Comparison of ENCODE assay signal across 14 mouse cellular contexts in genomic region chr2:106747342-106747741, GRCm38 (mm10). TPM values are rescaled to one million over a fixed set of nuclear protein-coding genes. Genes with fewer than 3 reads are reported as not detected.
DNase-seq lines count a peak whose midpoint lies in the region; ATAC-seq lines count a peak whose summit lies in the region.
"Had no signal": no experiment of that assay in that cellular context is flagged by ENCODE, and none has a peak within 500 bp of the region (broad histone marks: within the 10 kb centered on the region; RNA-seq: fewer than 3 reads in every experiment).

No protein-coding gene starts in this region.

- H3K9ac ChIP-seq in embryonic facial prominence, embryonic 14.5 days (ENCODE audit: low read depth, low read length) = no peak overlapping the region
- no peak overlapping the region for H3K9ac ChIP-seq in kidney, embryonic 16.5 days (replicated peaks; ENCODE audit: low read length)

- 80% methylated on average over 4 of the region's 4 CpGs for WGBS in embryonic facial prominence, embryonic 14.5 days
- WGBS in embryonic facial prominence, embryonic 10.5 days = 92% methylated on average over 4 of the region's 4 CpGs
- 53% methylated on average over 4 of the region's 4 CpGs for WGBS in kidney, embryonic 16.5 days

- no peaks in the 10 kb centered on the region for H3K9me3 ChIP-seq in embryonic facial prominence, embryonic 14.5 days (ENCODE audit: control insufficient read depth, low read length)
- no peaks in the 10 kb centered on the region for H3K9me3 ChIP-seq in embryonic facial prominence, embryonic 10.5 days
- H3K9me3 ChIP-seq in kidney, embryonic 16.5 days (ENCODE audit: low read length) = no peaks in the 10 kb centered on the region

- DNase-seq in embryonic facial prominence, embryonic 14.5 days (ENCODE audit: low spot score) = no peak
- no peak for DNase-seq in embryonic facial prominence, embryonic 10.5 days (ENCODE audit: low spot score)
- no peak for DNase-seq in kidney, postnatal 10 days
- DNase-seq in right cerebral cortex, postnatal 10 days (ENCODE audit: low spot score in 2 of 2) = peak; percentile 50 to 76
- no peak for DNase-seq in right cerebral cortex, postnatal 25 days
- DNase-seq in thymus, postnatal 10 days (ENCODE audit: low spot score in 2 of 2) = no peak
- DNase-seq: cerebellum, adult 18-20 months; embryo, embryonic 11 days; heart, adult 2 months; heart, postnatal 36 days; lung, postnatal 10 days had no signal

- peak; percentile 74; the same call in 1 of the 2 replicates for ATAC-seq in embryonic facial prominence, embryonic 14.5 days (ENCODE audit: low read depth)
- ATAC-seq in kidney, embryonic 16.5 days (ENCODE audit: low FRiP score, low TSS enrichment) = peak; percentile 74
- no peak for ATAC-seq in erythroblast, adult 5-6 weeks (replicated peaks; ENCODE audit: low FRiP score, poor library complexity, severe bottlenecking)

- no peak overlapping the region for H3K27ac ChIP-seq in embryonic facial prominence, embryonic 14.5 days (replicated peaks; ENCODE audit: low read depth, low read length)
- no peak overlapping the region for H3K27ac ChIP-seq in embryonic facial prominence, embryonic 10.5 days (replicated peaks)
- H3K27ac ChIP-seq in kidney, embryonic 16.5 days (ENCODE audit: low read length) = peak overlapping the region; percentile 67
- H3K27ac ChIP-seq: heart, adult 2 months had no signal

- no peaks in the 10 kb centered on the region for H3K27me3 ChIP-seq in embryonic facial prominence, embryonic 14.5 days (replicated peaks; ENCODE audit: control insufficient read depth, insufficient read depth, low read length)
- peaks cover 56% of the 10 kb centered on the region for H3K27me3 ChIP-seq in embryonic facial prominence, embryonic 10.5 days (replicated peaks; ENCODE audit: low read depth, poor library complexity, severe bottlenecking)
- no peaks in the 10 kb centered on the region for H3K27me3 ChIP-seq in kidney, embryonic 16.5 days (ENCODE audit: insufficient read depth, low read length)

- no peak overlapping the region for H3K4me2 ChIP-seq in embryonic facial prominence, embryonic 14.5 days (ENCODE audit: low read depth, low read length)
- no peak overlapping the region for H3K4me2 ChIP-seq in kidney, embryonic 16.5 days (replicated peaks; ENCODE audit: low read depth, low read length)

- H3K36me3 ChIP-seq in embryonic facial prominence, embryonic 14.5 days (ENCODE audit: control insufficient read depth, insufficient read depth, low read length) = no peaks in the 10 kb centered on the region
- peaks cover 24% of the 10 kb centered on the region for H3K36me3 ChIP-seq in embryonic facial prominence, embryonic 10.5 days (replicated peaks)
- no peaks in the 10 kb centered on the region for H3K36me3 ChIP-seq in kidney, embryonic 16.5 days (ENCODE audit: insufficient read depth, low read length)

- H3K4me1 ChIP-seq in embryonic facial prominence, embryonic 14.5 days (ENCODE audit: control insufficient read depth, insufficient read depth, low read length) = peaks cover 7% of the 10 kb centered on the region; the same call in 1 of the 2 replicates
- H3K4me1 ChIP-seq in embryonic facial prominence, embryonic 10.5 days = peaks cover 33% of the 10 kb centered on the region
- H3K4me1 ChIP-seq in kidney, embryonic 16.5 days (ENCODE audit: insufficient read depth, low read length) = peaks cover 37% of the 10 kb centered on the region

- H3K4me3 ChIP-seq in embryonic facial prominence, embryonic 14.5 days (ENCODE audit: low read depth, low read length) = no peak overlapping the region
- no peak overlapping the region for H3K4me3 ChIP-seq in embryonic facial prominence, embryonic 10.5 days
- no peak overlapping the region for H3K4me3 ChIP-seq in kidney, embryonic 16.5 days (ENCODE audit: low read length)
- H3K4me3 ChIP-seq: heart, adult 2 months had no signal

RNA-seq across cellular contexts. Expression of gene Mpped2, which starts 54.3 kb away (rescaled TPM):
- 52.5 and 63.5 TPM in 2 replicates for polyA plus RNA-seq in embryonic facial prominence, embryonic 14.5 days (2014; fragmentation: Nextera tagmentation; extraction: Ambion mirVana)
- 91.9 and 92.9 TPM in 2 replicates for polyA plus RNA-seq in embryonic facial prominence, embryonic 10.5 days (2016; fragmentation: Nextera tagmentation; extraction: Ambion mirVana)
- polyA plus RNA-seq in kidney, embryonic 16.5 days (2015; fragmentation: Nextera tagmentation; extraction: Ambion mirVana) = 28.6 and 32.0 TPM in 2 replicates
- not detected in 2 replicates for total RNA-seq in erythroblast, adult 5-6 weeks (2015; ENCODE audit: low replicate concordance)
- not detected in 2 replicates for total RNA-seq in erythroblast, adult 5-6 weeks (2017; ENCODE audit: low replicate concordance)
- total RNA-seq: monocyte, adult 5-6 weeks had no signal

Comparison
In these comparisons a context has a peak if more than half of its experiments do, and no peak if none do; other contexts are left out.
1. DNase-seq: peak in right cerebral cortex, postnatal 10 days (2 of 2); none in embryonic facial prominence, embryonic 14.5 days (single experiment), embryonic facial prominence, embryonic 10.5 days (single experiment), kidney, postnatal 10 days (single experiment), right cerebral cortex, postnatal 25 days (single experiment) and thymus, postnatal 10 days (0 of 2).